Mouse (Mus musculus): ENCODE data around the gene Prr5. TPM values are rescaled to one million over a fixed set of nuclear protein-coding genes. Genes with fewer than 3 reads are reported as not detected.

Gene Prr5
- total RNA-seq (2021) = 10 to 100 TPM; 11.4 to 16.3 TPM

- intact Hi-C loops (cut with DNase I) = no loop called here
- no peak for DNase-seq (ENCODE audit: extremely low spot score in 1 of 2, low spot score in 2 of 2)
These were observed at the start of gene Prr5 for GRCm38 (mm10) chr15:84668938-84669747. Gene Prr5 (plus strand): TSS chr15:84669620.

GRCm38 (mm10) chr15:84620028-84620427 is 49.4 kb upstream of the Prr5 start:
- intact Hi-C loops (cut with DNase I) = no loop called here
- no peak for DNase-seq (ENCODE audit: extremely low spot score in 1 of 2, low spot score in 2 of 2)

- intact Hi-C loops (cut with DNase I) = no loop called here
- peak in 1 of 2 experiments; percentile 51 for DNase-seq (ENCODE audit: extremely low spot score in 1 of 2, low spot score in 2 of 2)
These were observed 47.5 kb upstream of the Prr5 start for GRCm38 (mm10) chr15:84621722-84622428.

- no peak for DNase-seq (ENCODE audit: extremely low spot score in 1 of 2, low spot score in 2 of 2)
- intact Hi-C loops (cut with DNase I) = loop anchor here (5.0 kb wide), 1 partner anchor 503 kb away; the partner anchor contains the start of gene Pnpla5
These were observed 44.5 kb upstream of the Prr5 start for GRCm38 (mm10) chr15:84624870-84625269.

GRCm38 (mm10) chr15:84625712-84626414 is 43.6 kb upstream of the Prr5 start:
- intact Hi-C loops (cut with DNase I) = loop anchor here (5.0 kb wide), 1 partner anchor 504 kb away; the partner anchor contains the start of gene Pnpla5
- DNase-seq (ENCODE audit: extremely low spot score in 1 of 2, low spot score in 2 of 2) = peak in 1 of 2 experiments; percentile 55

- intact Hi-C loops (cut with DNase I) = loop anchor here (5.0 kb wide), 1 partner anchor 505 kb away; the partner anchor contains the start of gene Pnpla5
- peak; percentile 57 to 63 for DNase-seq (ENCODE audit: extremely low spot score in 1 of 2, low spot score in 2 of 2)
These were observed 42.1 kb upstream of the Prr5 start for GRCm38 (mm10) chr15:84627308-84627707.

- peak in 1 of 2 experiments; percentile 79 for DNase-seq (ENCODE audit: extremely low spot score in 1 of 2, low spot score in 2 of 2)
- intact Hi-C loops (cut with DNase I) = loop anchor here (2.0 to 5.0 kb wide), 3 partner anchors 417 to 557 kb away; partner anchors contain the start of gene Pnpla5
These were observed 39.7 kb upstream of the Prr5 start for GRCm38 (mm10) chr15:84629680-84630079.

GRCm38 (mm10) chr15:84631560-84631959 is 37.9 kb upstream of the Prr5 start:
- DNase-seq (ENCODE audit: extremely low spot score in 1 of 2, low spot score in 2 of 2) = peak in 1 of 2 experiments; percentile 73
- intact Hi-C loops (cut with DNase I) = loop anchor here (2.0 to 5.0 kb wide), 2 partner anchors 419 to 559 kb away; no protein-coding TSS in a partner anchor

- DNase-seq (ENCODE audit: extremely low spot score in 1 of 2, low spot score in 2 of 2) = no peak
- intact Hi-C loops (cut with DNase I) = loop anchor here (5.0 kb wide), 1 partner anchor 562 kb away; no protein-coding TSS in a partner anchor
These were observed 35.1 kb upstream of the Prr5 start for GRCm38 (mm10) chr15:84634361-84634760.

- no peak for DNase-seq (ENCODE audit: extremely low spot score in 1 of 2, low spot score in 2 of 2)
- intact Hi-C loops (cut with DNase I) = no loop called here
These were observed 31.0 kb upstream of the Prr5 start for GRCm38 (mm10) chr15:84638405-84638804.

GRCm38 (mm10) chr15:84639072-84639450 is 30.4 kb upstream of the Prr5 start:
- intact Hi-C loops (cut with DNase I) = no loop called here
- no peak for DNase-seq (ENCODE audit: extremely low spot score in 1 of 2, low spot score in 2 of 2)

- intact Hi-C loops (cut with DNase I) = no loop called here
- DNase-seq (ENCODE audit: extremely low spot score in 1 of 2, low spot score in 2 of 2) = peak in 1 of 2 experiments; percentile 60
These were observed 29.8 kb upstream of the Prr5 start for GRCm38 (mm10) chr15:84639451-84640136.

GRCm38 (mm10) chr15:84640722-84641121 is 28.7 kb upstream of the Prr5 start:
- peak in 1 of 2 experiments; percentile 53 for DNase-seq (ENCODE audit: extremely low spot score in 1 of 2, low spot score in 2 of 2)
- intact Hi-C loops (cut with DNase I) = no loop called here

GRCm38 (mm10) chr15:84641127-84641526 is 28.3 kb upstream of the Prr5 start:
- DNase-seq (ENCODE audit: extremely low spot score in 1 of 2, low spot score in 2 of 2) = no peak
- intact Hi-C loops (cut with DNase I) = no loop called here

- DNase-seq (ENCODE audit: extremely low spot score in 1 of 2, low spot score in 2 of 2) = no peak
- intact Hi-C loops (cut with DNase I) = no loop called here
These were observed 27.5 kb upstream of the Prr5 start for GRCm38 (mm10) chr15:84641948-84642347.

GRCm38 (mm10) chr15:84643178-84643577 is 26.2 kb upstream of the Prr5 start:
- intact Hi-C loops (cut with DNase I) = no loop called here
- DNase-seq (ENCODE audit: extremely low spot score in 1 of 2, low spot score in 2 of 2) = no peak

GRCm38 (mm10) chr15:84651481-84651880 is 17.9 kb upstream of the Prr5 start:
- DNase-seq (ENCODE audit: extremely low spot score in 1 of 2, low spot score in 2 of 2) = no peak
- intact Hi-C loops (cut with DNase I) = no loop called here

GRCm38 (mm10) chr15:84653151-84653550 is 16.3 kb upstream of the Prr5 start:
- intact Hi-C loops (cut with DNase I) = no loop called here
- DNase-seq (ENCODE audit: extremely low spot score in 1 of 2, low spot score in 2 of 2) = no peak

Data from left cerebral cortex, postnatal 10 days (tissue).